Mouse (Mus musculus) ovary, adult 10 weeks (tissue): Measurements from ENCODE around the gene Rtl1. TPM values are rescaled to one million over a fixed set of nuclear protein-coding genes. Genes with fewer than 3 reads are reported as not detected.

Experiments used
- polyA plus RNA-seq: library from polyadenylated mRNA; stranded (reverse); fragments of 350-450 nt; fragmentation: Illumina TruSeq; extraction: RNeasy Lipid Tissue Mini Kit (QIAGEN cat#74804); gene quantifications from one replicate; pipeline ENCODE4 v1.2.3, GENCODE M21; 2014

Rtl1 gene
- polyA plus RNA-seq, result not detected

DNA sequence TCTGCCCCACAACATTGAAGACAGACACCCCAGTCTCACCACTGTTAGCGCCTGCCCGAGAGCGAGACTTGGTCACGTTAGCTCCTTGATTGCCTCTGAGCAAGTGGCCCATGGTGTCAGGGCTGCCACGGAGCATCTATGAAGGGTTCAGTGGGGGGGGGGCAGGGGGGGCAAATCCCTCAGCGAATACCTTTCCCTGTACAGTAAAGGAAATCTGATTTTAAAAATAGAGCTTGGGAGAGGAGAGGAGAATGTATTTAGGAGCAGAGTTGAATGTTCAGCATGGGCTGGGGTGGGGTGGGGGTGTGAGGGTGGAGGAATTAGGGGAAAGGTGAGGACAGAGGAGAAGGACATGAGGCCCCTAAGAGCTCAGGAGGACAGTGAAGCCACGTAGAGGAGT is at the start of gene Rtl1:
Gene Rtl1, minus strand, starts transcription at position 101 of the 400 bp plus-strand sequence.

Other genes with a start within 250 kb of the Rtl1 start
- 0.26 TPM for gene Dlk1, start 147.5 kb downstream of the Rtl1 start, polyA plus RNA-seq